Mouse (Mus musculus): ENCODE data around the gene Gm17482. TPM values are rescaled to one million over a fixed set of nuclear protein-coding genes. Genes with fewer than 3 reads are reported as not detected.

Gene Gm17482
- polyA plus RNA-seq (2021; fragmentation: Nextera tagmentation) = not detected in 2 replicates
- long read RNA-seq, experiment 1, partial matches to known transcripts = 0 of 1 reads
- long read RNA-seq, experiment 1, other reads (novel, unspliced or antisense) = 1 of 1 reads
- long read RNA-seq, experiment 2, partial matches to known transcripts = 0 of 2 reads
- long read RNA-seq, experiment 2, other reads (novel, unspliced or antisense) = 2 of 2 reads

DNA sequence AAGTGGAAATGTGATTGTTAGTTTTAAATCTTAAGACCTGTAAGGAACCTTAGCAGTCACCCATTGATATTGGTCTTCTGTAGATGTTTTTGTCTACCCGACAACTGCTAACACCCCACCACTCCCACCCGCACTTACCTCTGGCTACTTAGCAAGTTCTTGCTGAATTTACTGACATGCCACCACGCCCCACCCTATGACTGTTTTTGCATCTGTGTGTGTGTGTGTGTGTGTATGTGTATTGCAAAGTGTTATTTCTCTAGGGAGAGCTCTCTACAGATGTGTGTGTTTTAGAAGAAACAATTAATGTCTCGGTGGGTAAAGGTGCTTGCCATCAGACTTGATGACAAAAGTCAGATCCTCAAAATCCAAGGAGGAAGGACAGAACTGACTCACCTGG is at the start of gene Gm17482:
Gene Gm17482, plus strand, starts transcription at position 301 of the 400 bp plus-strand sequence.

DNA sequence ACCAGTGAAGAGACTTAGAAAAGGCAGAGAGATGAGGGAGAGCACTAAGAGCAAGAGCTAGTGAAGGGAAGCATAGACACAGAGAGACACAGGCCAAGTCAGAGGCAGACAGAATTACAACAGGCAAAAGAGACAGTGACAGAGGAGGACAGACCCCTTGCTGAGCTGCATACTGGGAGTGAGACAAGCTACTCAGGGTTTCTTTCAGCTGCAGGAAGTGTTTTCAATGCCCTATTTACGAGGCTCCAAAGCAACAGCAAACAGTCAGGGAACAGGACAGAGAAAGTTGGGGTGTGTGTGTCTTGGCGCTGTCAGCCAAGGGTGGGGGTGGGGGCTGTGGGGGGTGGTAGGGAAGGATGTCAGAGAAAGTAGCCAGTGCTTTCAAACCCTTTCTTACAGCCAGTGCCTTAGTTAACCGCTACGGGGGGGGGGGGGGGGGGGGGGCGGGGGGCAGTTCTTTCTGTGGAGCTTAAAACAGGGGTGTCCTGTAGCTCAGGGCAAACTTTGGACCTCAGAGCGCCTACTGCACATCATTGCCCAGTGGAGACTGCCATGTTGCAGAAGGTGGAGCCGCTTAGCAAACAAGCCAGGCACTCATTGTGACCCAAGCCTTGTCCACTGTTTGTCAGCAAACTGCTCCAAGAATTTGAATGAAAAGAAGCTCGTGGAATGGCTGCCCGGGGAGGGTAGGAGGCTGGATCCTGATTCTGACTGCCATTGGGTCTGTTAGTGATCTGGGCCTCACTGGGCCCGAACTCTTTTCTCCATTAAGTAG is 25.1 kb downstream of the Gm17482 start, which contains the start of gene Timp4:
Gene Timp4, minus strand, starts transcription at position 107 of the 775 bp plus-strand sequence.

Other genes starting within 250 kb of the Gm17482 start
- gene Tamm41, start 189.5 kb upstream of the Gm17482 start, polyA plus RNA-seq (2021; fragmentation: Nextera tagmentation) = 20.4 and 21.8 TPM in 2 replicates
- 150 and 246 TPM in 2 replicates for gene Syn2, start 92.4 kb upstream of the Gm17482 start, polyA plus RNA-seq (2021; fragmentation: Nextera tagmentation)
- 60.8 and 70.3 TPM in 2 replicates for gene Timp4, start 24.9 kb downstream of the Gm17482 start, polyA plus RNA-seq (2021; fragmentation: Nextera tagmentation)
- 0.69 and 0.85 TPM in 2 replicates for gene Pparg, start 133.6 kb downstream of the Gm17482 start, polyA plus RNA-seq (2021; fragmentation: Nextera tagmentation)